Mouse (Mus musculus) layer of hippocampus, adult 8-10 months (tissue): Measurements from ENCODE around the gene E030018B13Rik. TPM values are rescaled to one million over a fixed set of nuclear protein-coding genes. Genes with fewer than 3 reads are reported as not detected.

Source experiments
- DNase-seq, 2 experiments: peaks; one replicate each; pipeline ENCODE4 v3.0.0; 2022; ENCODE audit warnings: low spot score in 2 of 2
- total RNA-seq, 4 experiments: library from RNA; stranded (reverse); gene quantifications; 2 replicates each; pipeline ENCODE4 v1.2.4; 2022

Gene E030018B13Rik
- total RNA-seq, 4 experiments from 2014 or later, result not detected

DNA sequence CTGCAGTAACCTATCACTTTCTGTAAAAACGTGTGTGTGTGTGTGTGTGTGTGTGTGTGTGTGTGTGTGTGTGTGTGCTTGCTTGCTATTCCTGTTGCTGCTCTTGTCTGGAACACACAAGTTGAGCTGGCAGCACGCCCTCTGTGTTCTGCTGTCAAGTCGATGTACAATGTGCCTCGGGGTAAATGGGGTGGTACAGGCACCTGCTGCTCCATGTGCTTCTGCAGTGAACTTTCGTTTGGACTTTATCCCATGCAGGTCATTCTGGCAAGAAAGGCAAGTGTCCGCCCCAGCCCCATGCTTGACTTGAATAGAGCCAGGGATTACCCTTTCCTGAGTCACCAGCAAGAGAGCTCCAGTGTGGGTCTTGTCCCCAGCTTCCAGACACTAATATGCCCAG is 1.0 kb downstream of the E030018B13Rik start:
- DNase-seq, result peak; percentile 70 to 74

- no peak for DNase-seq
These were observed 2.4 kb downstream of the E030018B13Rik start for GRCm38 (mm10) chr7:63918771-63919768.

DNA sequence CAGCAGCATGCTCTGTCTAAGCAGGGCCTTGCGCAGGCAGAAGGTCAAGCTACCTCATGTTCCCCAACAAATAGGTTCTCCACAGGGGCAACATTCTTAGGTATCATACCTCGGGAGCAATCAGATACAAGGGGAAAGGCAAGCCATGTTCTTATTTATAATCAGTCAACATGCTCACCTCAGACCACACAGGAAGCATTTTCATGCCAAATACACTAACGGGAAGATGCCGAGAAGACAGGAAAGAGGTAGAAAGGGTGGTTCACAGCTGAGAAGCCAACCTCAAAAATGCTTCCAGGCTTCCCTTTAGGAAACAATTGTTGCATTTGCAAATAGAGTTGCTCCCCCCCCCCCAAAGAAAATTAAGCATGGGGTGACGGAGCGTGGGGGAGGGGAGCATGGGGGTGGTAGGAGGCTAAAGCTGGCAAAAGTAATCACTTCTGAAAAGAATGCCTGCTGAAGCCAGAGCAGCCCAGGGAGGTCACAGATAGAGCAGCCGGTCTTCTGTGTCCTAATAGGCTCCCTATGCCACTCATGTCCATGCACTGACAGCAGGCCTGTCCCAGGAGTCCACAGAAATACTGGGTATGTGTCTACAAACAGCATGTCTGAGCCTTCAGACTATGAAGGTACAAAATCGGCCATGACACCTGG is 5.4 kb downstream of the E030018B13Rik start:
- DNase-seq, result no peak

GRCm38 (mm10) chr7:63922571-63922970 is 5.9 kb downstream of the E030018B13Rik start:
- DNase-seq, result no peak

DNA sequence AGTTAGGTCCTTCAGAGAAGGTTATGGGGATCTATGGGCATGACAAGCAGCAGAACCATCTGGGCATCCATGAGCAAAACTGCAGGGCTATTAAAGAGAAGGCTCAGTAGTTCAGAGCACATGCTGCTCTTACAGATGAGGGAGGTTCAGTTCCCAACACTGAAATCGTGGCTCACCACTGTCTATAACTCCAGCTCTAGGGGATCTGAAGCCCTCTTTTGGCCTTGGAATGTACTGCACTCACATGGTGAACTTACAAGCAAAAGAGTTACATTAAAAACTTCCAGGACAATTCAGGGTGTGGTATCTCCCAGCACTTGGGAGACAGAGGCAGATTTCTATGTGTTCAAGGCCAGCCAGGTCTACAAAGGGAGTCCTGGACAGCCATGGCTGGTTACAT is 6.3 kb downstream of the E030018B13Rik start:
- no peak for DNase-seq

DNA sequence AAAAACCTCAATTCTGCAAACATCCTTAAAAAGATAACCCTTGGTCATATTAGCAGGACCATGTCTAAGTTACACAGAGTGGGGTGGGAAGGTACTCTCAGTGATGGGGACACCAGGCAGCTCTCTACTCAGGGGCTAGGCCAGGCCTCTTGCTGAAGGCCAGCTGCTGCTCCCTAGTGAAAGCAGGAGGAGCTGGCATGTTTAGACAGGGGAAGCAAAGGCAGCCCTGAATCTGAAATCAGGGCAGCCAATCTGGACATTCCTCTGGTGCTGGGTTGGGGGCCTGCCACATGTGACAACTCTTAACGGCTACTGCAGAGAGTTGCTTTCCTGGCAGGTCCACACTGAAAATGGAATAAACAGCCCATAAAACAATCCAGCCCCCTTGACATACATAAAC is 7.5 kb downstream of the E030018B13Rik start:
- no peak for DNase-seq

GRCm38 (mm10) chr7:63924747-63925412 is 8.2 kb downstream of the E030018B13Rik start:
- DNase-seq, result peak; percentile 84 to 92

GRCm38 (mm10) chr7:63925413-63926360 is 9.0 kb downstream of the E030018B13Rik start:
- peak; percentile 69 to 71 for DNase-seq

DNA sequence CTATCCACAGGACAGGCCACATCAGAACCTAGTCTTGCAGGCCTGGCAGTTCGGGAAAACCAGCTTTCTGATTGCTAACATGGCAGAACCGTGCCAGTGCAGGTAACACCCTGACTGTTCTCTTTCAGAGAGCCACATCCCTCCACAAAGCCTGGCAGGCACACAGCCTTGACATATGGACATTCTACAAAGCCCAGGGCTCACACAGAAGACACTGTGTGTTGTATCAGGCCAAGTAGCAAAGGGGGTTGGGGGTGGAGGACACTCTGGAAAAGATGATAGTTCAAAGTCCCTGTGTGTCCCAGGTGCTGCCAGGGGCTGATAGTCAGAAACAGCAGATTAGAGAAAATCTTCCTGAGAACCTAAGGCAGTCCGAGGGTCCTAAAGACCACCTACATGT is 9.8 kb downstream of the E030018B13Rik start:
- DNase-seq, result no peak

- no peak for DNase-seq
These were observed 10.5 kb downstream of the E030018B13Rik start for GRCm38 (mm10) chr7:63927121-63927520.

DNA sequence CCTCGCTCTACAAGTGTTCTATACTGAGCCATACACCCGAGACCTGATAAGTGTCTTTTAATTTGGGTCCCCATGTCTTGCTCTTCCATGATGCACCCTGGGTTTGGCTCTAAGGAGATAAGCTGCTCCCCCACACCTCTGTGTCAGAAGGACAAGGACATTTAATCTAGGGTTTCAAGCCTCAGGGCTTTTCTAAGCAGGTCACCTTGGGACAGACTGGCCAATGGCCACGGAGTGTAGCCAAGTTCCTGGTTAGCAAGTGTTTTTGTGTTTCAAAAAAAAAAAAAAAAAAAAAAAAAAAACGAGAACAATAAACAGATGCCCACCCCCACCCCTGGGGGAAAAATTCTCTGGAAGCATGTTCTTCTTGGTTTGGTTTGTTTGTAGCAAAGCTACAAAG is 12.4 kb downstream of the E030018B13Rik start:
- no peak for DNase-seq

DNA sequence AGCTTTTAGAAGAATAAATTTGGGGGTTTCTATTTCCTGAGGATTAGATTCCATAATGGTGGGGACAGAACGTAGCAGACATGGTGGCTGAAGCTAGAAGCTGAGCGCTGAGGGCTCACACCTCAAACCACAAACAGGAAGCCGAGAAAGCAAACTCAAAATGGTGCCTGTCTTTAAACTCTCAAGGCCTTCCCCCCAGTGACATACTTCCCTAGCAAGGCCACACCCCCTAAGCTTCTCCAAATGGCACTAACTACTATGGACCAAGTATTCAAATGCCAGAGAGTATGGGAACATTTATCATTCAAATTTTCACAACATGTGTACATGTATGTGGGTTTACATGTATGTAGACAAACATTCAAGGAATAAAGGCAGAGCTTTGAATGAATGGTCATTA is 13.5 kb downstream of the E030018B13Rik start:
- DNase-seq, result no peak

GRCm38 (mm10) chr7:63930766-63931165 is 14.1 kb downstream of the E030018B13Rik start:
- DNase-seq, result no peak

DNA sequence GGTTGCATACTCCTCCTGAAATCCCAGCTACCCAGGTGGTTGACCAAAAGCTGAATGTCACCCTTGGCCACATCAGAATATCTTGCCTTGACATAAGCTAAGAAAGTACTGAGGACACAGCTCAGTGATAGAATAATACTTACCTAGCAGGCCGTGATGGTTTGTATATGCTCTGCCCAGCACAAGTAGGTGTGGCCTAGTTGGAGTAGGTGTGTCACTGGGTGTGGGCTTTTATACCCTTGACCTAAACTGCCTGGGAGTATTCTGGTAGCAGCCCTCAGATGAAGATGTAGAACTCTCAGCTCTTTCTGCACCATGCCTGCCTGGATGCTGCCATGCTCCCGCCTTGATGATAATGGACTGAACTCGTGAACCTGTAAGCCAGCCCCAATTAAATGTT is 15.8 kb downstream of the E030018B13Rik start:
- no peak for DNase-seq

GRCm38 (mm10) chr7:63933905-63934304 is 17.2 kb downstream of the E030018B13Rik start:
- no peak for DNase-seq

GRCm38 (mm10) chr7:63934530-63934929 is 17.9 kb downstream of the E030018B13Rik start:
- no peak for DNase-seq

- no peak for DNase-seq
These were observed 19.1 kb downstream of the E030018B13Rik start for GRCm38 (mm10) chr7:63935809-63936187.

DNA sequence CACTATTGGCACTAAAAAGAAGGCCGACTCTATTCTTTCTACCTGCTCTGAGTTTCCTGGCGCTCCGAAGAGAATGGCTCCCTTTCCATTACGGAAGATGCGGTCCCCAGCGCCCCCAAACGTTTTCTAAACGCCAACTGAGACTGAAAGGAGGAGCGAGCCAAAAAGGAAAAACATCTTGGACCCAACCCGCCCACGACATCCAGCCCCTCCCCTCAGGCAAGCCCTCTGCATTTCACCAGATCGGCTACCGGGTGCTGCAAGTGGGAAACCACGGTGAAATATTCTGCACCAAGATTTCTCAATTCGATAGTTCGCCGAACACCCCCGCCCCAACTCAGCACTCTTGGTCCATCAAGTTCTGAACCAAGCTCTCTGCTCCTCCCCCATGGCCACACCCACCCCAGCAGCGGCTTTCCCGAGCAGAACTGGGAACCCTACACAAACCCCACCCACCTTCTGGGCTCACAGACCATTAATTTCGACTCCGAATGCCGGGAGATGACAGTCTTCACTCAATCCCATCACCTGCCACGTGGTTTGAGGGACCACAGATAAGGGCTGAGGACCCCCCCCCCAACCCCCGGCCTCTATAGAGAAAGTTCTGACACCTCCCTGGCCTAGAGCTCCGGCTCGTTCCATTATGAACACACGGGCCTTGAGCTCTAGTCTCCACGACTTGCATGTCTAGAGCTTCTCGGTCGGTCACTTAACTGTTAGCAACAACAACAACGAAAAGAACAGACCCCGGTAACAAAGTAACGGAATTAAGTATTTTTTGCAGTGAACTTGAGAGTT is 19.7 kb downstream of the E030018B13Rik start:
- DNase-seq, result peak; percentile 79

- DNase-seq, result no peak
These were observed 20.3 kb downstream of the E030018B13Rik start for GRCm38 (mm10) chr7:63936986-63937235.
